Mouse (Mus musculus): ENCODE data around the gene Eif4h. TPM values are rescaled to one million over a fixed set of nuclear protein-coding genes. Genes with fewer than 3 reads are reported as not detected.

Eif4h gene
- polyA plus RNA-seq, 1 experiment: 293 TPM

DNA sequence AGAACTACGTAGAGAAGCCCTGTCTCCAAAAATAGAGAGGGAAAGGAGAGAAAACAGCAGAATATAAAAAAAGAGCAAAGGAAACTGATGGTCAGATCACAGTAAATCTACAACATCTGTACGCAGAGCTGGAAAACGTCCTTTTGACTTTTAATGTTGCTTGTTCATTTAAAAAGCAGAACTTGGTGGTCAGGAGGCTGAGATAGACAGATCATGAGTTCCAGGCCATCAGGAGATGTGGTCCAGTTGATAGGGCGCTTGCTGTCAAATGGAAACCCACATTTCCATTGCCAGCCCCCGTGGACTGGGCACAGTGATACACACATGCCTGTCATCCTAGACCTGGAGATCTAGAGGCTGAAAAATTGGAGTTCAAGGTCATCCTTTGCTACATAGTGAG lies 54.5 kb downstream of the Eif4h start:
- no peaks in the 10 kb centered on the region for H3K36me3 ChIP-seq (ENCODE audit: control insufficient read depth, insufficient read depth)

DNA sequence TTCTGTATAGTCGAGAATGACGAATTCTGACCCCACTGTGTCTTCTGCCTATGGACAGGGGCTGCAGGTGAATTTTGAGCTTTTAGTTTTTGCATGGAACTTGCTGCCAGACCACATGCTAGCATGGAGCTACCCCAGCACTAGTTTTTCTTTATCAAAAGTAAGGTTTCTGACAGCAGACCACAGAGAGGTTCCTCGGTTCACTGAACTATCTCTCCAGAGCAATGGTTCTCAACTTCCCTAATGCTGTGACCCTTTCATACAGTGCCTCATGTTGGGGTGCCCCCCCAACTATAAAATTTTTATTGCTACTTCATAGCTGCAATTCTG lies 55.4 kb downstream of the Eif4h start:
- H3K4me3 ChIP-seq: peak overlapping the region; percentile 49
- TF ChIP-seq POLR2A (IDR thresholded peaks at IDR 0.05; ENCODE audit: insufficient read length, low read depth) (no peak), TCF12 (IDR thresholded peaks at IDR 0.05; ENCODE audit: insufficient read depth, poor library complexity, severe bottlenecking) (no peak), E2F4 (IDR thresholded peaks at IDR 0.05; ENCODE audit: insufficient read depth) (no peak)
- no peaks in the 10 kb centered on the region for H3K27me3 ChIP-seq (ENCODE audit: control insufficient read depth, insufficient read depth, insufficient read length)
- no peak overlapping the region for H3ac ChIP-seq (ENCODE audit: control insufficient read depth, insufficient read length)
- H3K79me2 ChIP-seq (ENCODE audit: control insufficient read depth, insufficient read depth): peaks cover 13% of the 10 kb centered on the region
- H3K36me3 ChIP-seq (ENCODE audit: control insufficient read depth, insufficient read depth): no peaks in the 10 kb centered on the region
- H3K4me2 ChIP-seq (ENCODE audit: low read depth): peak overlapping the region; percentile 71

More for the DNA sequence above, 54.5 kb downstream of the Eif4h start:
- Histone ChIP-seq H3K27me3 (ENCODE audit: control insufficient read depth, insufficient read depth, insufficient read length) (no peaks in the 10 kb centered on the region), H3ac (ENCODE audit: control insufficient read depth, insufficient read length) (no peak overlapping the region), H3K79me2 (ENCODE audit: control insufficient read depth, insufficient read depth) (peaks cover 13% of the 10 kb centered on the region), H3K4me2 (ENCODE audit: low read depth) (no peak overlapping the region), H3K4me3 (no peak overlapping the region)
- TF ChIP-seq REST (IDR thresholded peaks at IDR 0.05; ENCODE audit: insufficient read depth, insufficient read length) (no peak), E2F4 (IDR thresholded peaks at IDR 0.05; ENCODE audit: insufficient read depth) (no peak), USF1 (IDR thresholded peaks at IDR 0.05; ENCODE audit: low read depth) (no peak), MYOG (IDR thresholded peaks at IDR 0.05; ENCODE audit: control insufficient read depth in 1 of 3, insufficient read depth in 1 of 3, insufficient read length in 2 of 3, low read depth in 2 of 3) (no peak)

- H3K27me3 ChIP-seq (ENCODE audit: control insufficient read depth, insufficient read depth, insufficient read length): no peaks in the 10 kb centered on the region
- H3K79me2 ChIP-seq (ENCODE audit: control insufficient read depth, insufficient read depth): peaks cover 13% of the 10 kb centered on the region
These were observed 56.0 kb downstream of the Eif4h start for GRCm38 (mm10) chr5:134583006-134583883.

GRCm38 (mm10) chr5:134582221-134582907 lies 56.9 kb downstream of the Eif4h start:
- no peaks in the 10 kb centered on the region for H3K27me3 ChIP-seq (ENCODE audit: control insufficient read depth, insufficient read depth, insufficient read length)
- peaks cover 13% of the 10 kb centered on the region for H3K79me2 ChIP-seq (ENCODE audit: control insufficient read depth, insufficient read depth)
- peak overlapping the region; percentile 71 for H3K4me2 ChIP-seq (ENCODE audit: low read depth)
- H3K36me3 ChIP-seq (ENCODE audit: control insufficient read depth, insufficient read depth): no peaks in the 10 kb centered on the region
- TF ChIP-seq TCF12 (IDR thresholded peaks at IDR 0.05; ENCODE audit: insufficient read depth, poor library complexity, severe bottlenecking): no peak
- peak; percentile 79 for TF ChIP-seq E2F4 (IDR thresholded peaks at IDR 0.05; ENCODE audit: insufficient read depth)
- no peak for TF ChIP-seq REST (IDR thresholded peaks at IDR 0.05; ENCODE audit: insufficient read depth, insufficient read length)
- TF ChIP-seq MAX (IDR thresholded peaks at IDR 0.05; ENCODE audit: low read depth): no peak
- TF ChIP-seq MYOG (IDR thresholded peaks at IDR 0.05; ENCODE audit: control insufficient read depth in 1 of 3, insufficient read depth in 1 of 3, insufficient read length in 2 of 3, low read depth in 2 of 3): no peak
- TF ChIP-seq POLR2AphosphoS2 (IDR thresholded peaks at IDR 0.05; ENCODE audit: insufficient read length, low read depth): peak; percentile 45
- no peak for TF ChIP-seq MYOD1 (IDR thresholded peaks at IDR 0.05; ENCODE audit: control insufficient read depth in 1 of 3, insufficient read length in 2 of 3, low read depth in 2 of 3)
- no peak for TF ChIP-seq USF1 (IDR thresholded peaks at IDR 0.05; ENCODE audit: low read depth)
- TF ChIP-seq TCF3 (IDR thresholded peaks at IDR 0.05; ENCODE audit: insufficient read length, low read depth): no peak
- peak; percentile 72 for TF ChIP-seq POLR2A (IDR thresholded peaks at IDR 0.05; ENCODE audit: insufficient read length, low read depth)
- peak overlapping the region; percentile 16 for H3ac ChIP-seq (ENCODE audit: control insufficient read depth, insufficient read length)
- H3K4me3 ChIP-seq: peak overlapping the region; percentile 49

More at GRCm38 (mm10) chr5:134583006-134583883, 56.0 kb downstream of the Eif4h start:
- Histone ChIP-seq H3K4me2 (ENCODE audit: low read depth) (peak overlapping the region; percentile 71), H3K36me3 (ENCODE audit: control insufficient read depth, insufficient read depth) (no peaks in the 10 kb centered on the region), H3ac (ENCODE audit: control insufficient read depth, insufficient read length) (peak overlapping the region; percentile 16), H3K4me3 (peak overlapping the region; percentile 49)
- TF ChIP-seq USF1 (IDR thresholded peaks at IDR 0.05; ENCODE audit: low read depth): no peak
- TF ChIP-seq MAX (IDR thresholded peaks at IDR 0.05; ENCODE audit: low read depth): no peak
- no peak for TF ChIP-seq TCF12 (IDR thresholded peaks at IDR 0.05; ENCODE audit: insufficient read depth, poor library complexity, severe bottlenecking)
- no peak for TF ChIP-seq CEBPB (IDR thresholded peaks at IDR 0.05; ENCODE audit: insufficient read depth, poor library complexity, severe bottlenecking)
- no peak for TF ChIP-seq MYOG (IDR thresholded peaks at IDR 0.05; ENCODE audit: control insufficient read depth in 1 of 3, insufficient read depth in 1 of 3, insufficient read length in 2 of 3, low read depth in 2 of 3)
- no peak for TF ChIP-seq MYOD1 (IDR thresholded peaks at IDR 0.05; ENCODE audit: control insufficient read depth in 1 of 3, insufficient read length in 2 of 3, low read depth in 2 of 3)
- TF ChIP-seq POLR2A (IDR thresholded peaks at IDR 0.05; ENCODE audit: insufficient read length, low read depth): no peak

DNA sequence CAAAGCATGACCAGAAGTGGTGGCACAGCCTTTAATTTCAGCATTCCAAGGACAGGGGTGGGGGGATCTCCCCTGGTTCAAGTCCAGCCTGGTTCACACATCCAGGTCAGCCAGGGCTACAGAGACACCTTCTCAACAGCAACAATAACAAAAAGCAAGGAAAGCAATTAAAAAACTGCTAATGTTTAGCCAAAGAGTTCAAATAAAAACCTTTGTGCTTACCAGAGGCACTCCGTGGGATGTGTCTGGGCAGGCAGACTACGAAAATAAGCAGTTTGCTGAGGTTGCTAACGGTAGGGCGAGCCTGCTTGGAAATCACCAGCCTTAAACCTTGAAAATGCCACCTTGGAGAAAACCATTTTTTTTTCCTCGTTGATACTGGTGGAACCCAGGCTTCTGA lies 58.1 kb downstream of the Eif4h start, which contains the start of gene Rfc2:
Rfc2 (plus strand) TSS at position 221 of the 400 bp plus-strand sequence.
- no peaks in the 10 kb centered on the region for H3K36me3 ChIP-seq (ENCODE audit: control insufficient read depth, insufficient read depth)
- peak within 1 kb of the TSS; percentile 49 for H3K4me3 ChIP-seq
- no peak within 1 kb of the TSS for H3K4me2 ChIP-seq (ENCODE audit: low read depth)
- H3ac ChIP-seq (ENCODE audit: control insufficient read depth, insufficient read length): peak within 1 kb of the TSS; percentile 16
- TF ChIP-seq MYOD1 (IDR thresholded peaks at IDR 0.05; ENCODE audit: control insufficient read depth in 1 of 3, insufficient read length in 2 of 3, low read depth in 2 of 3): no peak
- no peak for TF ChIP-seq USF1 (IDR thresholded peaks at IDR 0.05; ENCODE audit: low read depth)
- no peak for TF ChIP-seq MAX (IDR thresholded peaks at IDR 0.05; ENCODE audit: low read depth)
- TF ChIP-seq TCF3 (IDR thresholded peaks at IDR 0.05; ENCODE audit: insufficient read length, low read depth): no peak
- no peak for TF ChIP-seq POLR2AphosphoS2 (IDR thresholded peaks at IDR 0.05; ENCODE audit: insufficient read length, low read depth)
- TF ChIP-seq SRF (IDR thresholded peaks at IDR 0.05; ENCODE audit: control insufficient read depth, insufficient read length, low read depth): no peak
- H3K79me2 ChIP-seq (ENCODE audit: control insufficient read depth, insufficient read depth): peaks cover 13% of the 10 kb centered on the region
- no peaks in the 10 kb centered on the region for H3K27me3 ChIP-seq (ENCODE audit: control insufficient read depth, insufficient read depth, insufficient read length)
